Mouse (Mus musculus): ENCODE data around the gene Slc38a4. TPM values are rescaled to one million over a fixed set of nuclear protein-coding genes. Genes with fewer than 3 reads are reported as not detected.

Slc38a4 gene
- polyA plus RNA-seq, 1 experiment from 2014 or later = 4.6 TPM

DNA sequence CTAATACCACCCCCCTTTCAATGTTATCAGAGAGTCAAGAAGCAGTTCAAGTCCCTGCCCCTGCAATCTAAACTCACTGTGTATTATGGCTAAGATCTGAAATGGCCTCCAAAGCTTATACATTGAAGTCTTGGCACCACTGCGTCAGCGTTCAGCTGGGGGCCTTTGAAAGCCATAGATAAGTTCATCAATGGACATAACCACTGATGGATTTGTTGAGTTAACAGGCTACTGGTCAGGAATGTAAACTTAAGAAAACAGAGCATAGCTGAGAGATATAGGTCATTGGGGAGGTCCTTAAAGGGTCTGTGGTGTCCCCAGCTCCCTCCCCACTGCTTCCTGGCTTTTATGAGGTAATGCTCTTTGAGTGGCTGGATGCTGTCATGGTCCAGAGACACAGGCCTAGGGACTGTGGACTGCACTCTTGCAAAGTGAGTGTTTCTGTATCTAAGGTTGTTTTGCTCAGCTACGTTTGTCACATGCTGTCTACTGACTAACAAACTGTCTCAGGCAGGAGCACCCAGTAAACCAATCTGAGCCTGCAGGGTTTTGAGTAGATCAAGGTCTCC, 83.0 kb downstream of the Slc38a4 start:
- no peak overlapping the region for H3K27ac ChIP-seq (ENCODE audit: low read depth, low read length)
- DNase-seq (ENCODE audit: low spot score) (no peak), ATAC-seq (no peak)
- no peaks in the 10 kb centered on the region for H3K36me3 ChIP-seq (ENCODE audit: control insufficient read depth, insufficient read depth, low read length)
- H3K9ac ChIP-seq (ENCODE audit: low read length) = no peak overlapping the region
- H3K4me3 ChIP-seq (ENCODE audit: low read depth, low read length) = no peak overlapping the region
- 90% methylated on average over 3 of the region's 3 CpGs for WGBS
- H3K4me1 ChIP-seq (ENCODE audit: control insufficient read depth, insufficient read depth, low read length) = no peaks in the 10 kb centered on the region
- no peak overlapping the region for H3K4me2 ChIP-seq (ENCODE audit: low read length)
- no peaks in the 10 kb centered on the region for H3K27me3 ChIP-seq (replicated peaks; ENCODE audit: control insufficient read depth, insufficient read depth, low read length)
- H3K9me3 ChIP-seq (replicated peaks; ENCODE audit: control insufficient read depth, low read length) = 0 out of 2 replicates have a peak, but pooled peaks cover 4% of the 10 kb centered on the region

DNA sequence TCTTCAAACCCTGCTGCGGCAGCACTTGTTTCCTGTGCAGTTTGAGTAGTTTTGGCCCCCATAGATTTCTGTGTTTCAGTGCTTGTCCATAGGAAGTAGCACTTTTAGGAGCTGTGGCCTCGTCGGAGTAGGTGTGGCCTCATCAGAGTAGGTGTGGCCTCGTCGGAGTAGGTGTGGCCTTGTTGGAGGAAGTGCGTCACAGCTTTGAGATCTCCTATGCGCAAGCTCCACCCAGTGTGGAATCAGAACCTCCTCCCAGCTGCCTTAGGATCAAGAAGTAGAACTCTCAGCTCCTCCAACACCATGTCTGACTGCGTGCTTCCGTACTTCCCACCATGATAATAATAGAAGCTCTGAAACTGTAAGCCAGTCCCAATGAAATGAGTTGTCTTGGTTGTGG, 83.8 kb downstream of the Slc38a4 start:
- Histone ChIP-seq H3K36me3 (ENCODE audit: control insufficient read depth, insufficient read depth, low read length) (no peaks in the 10 kb centered on the region), H3K4me2 (ENCODE audit: low read length) (no peak overlapping the region), H3K4me3 (ENCODE audit: low read depth, low read length) (no peak overlapping the region), H3K27ac (ENCODE audit: low read depth, low read length) (no peak overlapping the region), H3K27me3 (replicated peaks; ENCODE audit: control insufficient read depth, insufficient read depth, low read length) (no peaks in the 10 kb centered on the region), H3K9ac (ENCODE audit: low read length) (no peak overlapping the region), H3K4me1 (ENCODE audit: control insufficient read depth, insufficient read depth, low read length) (no peaks in the 10 kb centered on the region), H3K9me3 (replicated peaks; ENCODE audit: control insufficient read depth, low read length) (no peaks in the 10 kb centered on the region)
- 97% methylated on average over 9 of the region's 9 CpGs for WGBS
- ATAC-seq (no peak), DNase-seq (ENCODE audit: low spot score) (no peak)

DNA sequence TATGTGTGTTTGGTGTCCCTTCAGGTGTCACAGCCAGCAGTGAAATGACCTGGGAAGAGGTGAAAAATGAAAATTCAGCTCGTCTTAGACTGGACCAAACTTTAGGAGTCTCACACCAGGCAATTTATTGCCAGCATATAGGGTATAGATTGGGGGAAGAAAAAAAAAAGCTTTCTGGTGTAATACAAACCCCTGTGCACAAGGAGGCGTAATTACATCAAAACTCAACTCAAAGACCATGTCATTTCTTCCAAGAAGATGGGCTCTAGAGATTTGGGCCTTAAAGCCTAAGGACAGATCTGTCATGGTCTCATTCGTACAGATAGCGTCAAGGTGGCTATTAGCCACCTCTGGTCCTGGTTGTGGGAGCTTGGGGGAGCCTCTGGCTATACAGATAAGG, 86.0 kb downstream of the Slc38a4 start:
- 79% methylated on average over 4 of the region's 4 CpGs for WGBS

DNA sequence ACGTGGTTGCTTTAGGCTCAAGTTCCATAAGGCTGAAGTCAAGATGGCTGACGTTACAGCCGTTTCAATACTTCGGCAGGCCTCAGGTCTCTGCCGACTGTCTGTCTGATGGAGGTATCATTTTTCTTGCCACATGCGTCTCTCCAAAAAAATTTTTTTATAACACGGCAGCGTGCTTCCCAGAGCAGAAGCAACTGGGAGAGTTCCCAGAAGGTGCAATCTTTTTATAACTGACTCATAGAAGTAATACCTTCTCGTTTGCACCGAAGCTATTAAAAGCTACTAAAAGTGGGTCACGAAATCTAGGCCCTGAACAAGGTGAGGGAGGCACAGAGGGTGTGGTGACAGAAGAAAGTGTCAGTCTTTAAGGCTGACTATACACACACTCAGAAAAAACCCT, 87.0 kb downstream of the Slc38a4 start:
- Histone ChIP-seq H3K4me1 (ENCODE audit: control insufficient read depth, insufficient read depth, low read length) (no peaks in the 10 kb centered on the region), H3K9me3 (replicated peaks; ENCODE audit: control insufficient read depth, low read length) (no peaks in the 10 kb centered on the region), H3K36me3 (ENCODE audit: control insufficient read depth, insufficient read depth, low read length) (no peaks in the 10 kb centered on the region), H3K27me3 (replicated peaks; ENCODE audit: control insufficient read depth, insufficient read depth, low read length) (no peaks in the 10 kb centered on the region), H3K4me3 (ENCODE audit: low read depth, low read length) (no peak overlapping the region), H3K4me2 (ENCODE audit: low read length) (no peak overlapping the region), H3K9ac (ENCODE audit: low read length) (no peak overlapping the region), H3K27ac (ENCODE audit: low read depth, low read length) (no peak overlapping the region)
- 92% methylated on average over 11 of the region's 11 CpGs for WGBS
- DNase-seq (ENCODE audit: low spot score) (no peak), ATAC-seq (no peak)

More for the DNA sequence above, 86.0 kb downstream of the Slc38a4 start:
- DNase-seq (ENCODE audit: low spot score) = no peak
- H3K9ac ChIP-seq (ENCODE audit: low read length) = no peak overlapping the region
- H3K36me3 ChIP-seq (ENCODE audit: control insufficient read depth, insufficient read depth, low read length) = no peaks in the 10 kb centered on the region
- no peaks in the 10 kb centered on the region for H3K27me3 ChIP-seq (replicated peaks; ENCODE audit: control insufficient read depth, insufficient read depth, low read length)
- H3K27ac ChIP-seq (ENCODE audit: low read depth, low read length) = no peak overlapping the region
- no peaks in the 10 kb centered on the region for H3K9me3 ChIP-seq (replicated peaks; ENCODE audit: control insufficient read depth, low read length)
- no peaks in the 10 kb centered on the region for H3K4me1 ChIP-seq (ENCODE audit: control insufficient read depth, insufficient read depth, low read length)
- no peak overlapping the region for H3K4me2 ChIP-seq (ENCODE audit: low read length)
- ATAC-seq = no peak
- H3K4me3 ChIP-seq (ENCODE audit: low read depth, low read length) = no peak overlapping the region

DNA sequence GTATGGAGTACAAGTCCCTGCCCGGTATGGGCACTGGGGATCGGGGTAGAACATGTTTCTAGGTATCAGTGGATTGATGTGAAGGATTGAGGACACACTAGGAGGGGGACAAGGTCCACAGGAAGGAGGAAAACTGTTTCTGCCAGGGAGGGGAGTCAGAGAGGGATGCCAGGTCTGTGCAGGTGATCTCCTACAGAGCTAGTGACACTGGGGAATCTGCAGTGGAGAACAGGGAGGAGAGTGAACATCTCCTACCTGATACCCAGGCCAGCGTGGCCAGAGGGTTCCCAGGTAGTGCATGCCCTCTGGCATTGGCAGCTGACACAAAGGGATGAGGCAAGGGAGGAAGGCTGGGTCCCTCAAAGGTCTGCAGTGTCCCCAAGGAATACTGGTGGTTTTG, 89.4 kb downstream of the Slc38a4 start:
- WGBS = 77% methylated on average over 3 of the region's 3 CpGs
- Histone ChIP-seq H3K9me3 (replicated peaks; ENCODE audit: control insufficient read depth, low read length) (no peaks in the 10 kb centered on the region), H3K27me3 (replicated peaks; ENCODE audit: control insufficient read depth, insufficient read depth, low read length) (no peaks in the 10 kb centered on the region), H3K4me1 (ENCODE audit: control insufficient read depth, insufficient read depth, low read length) (no peaks in the 10 kb centered on the region), H3K9ac (ENCODE audit: low read length) (no peak overlapping the region), H3K36me3 (ENCODE audit: control insufficient read depth, insufficient read depth, low read length) (no peaks in the 10 kb centered on the region), H3K4me2 (ENCODE audit: low read length) (no peak overlapping the region), H3K4me3 (ENCODE audit: low read depth, low read length) (no peak overlapping the region), H3K27ac (ENCODE audit: low read depth, low read length) (no peak overlapping the region)
- DNase-seq (ENCODE audit: low spot score) (no peak), ATAC-seq (no peak)

DNA sequence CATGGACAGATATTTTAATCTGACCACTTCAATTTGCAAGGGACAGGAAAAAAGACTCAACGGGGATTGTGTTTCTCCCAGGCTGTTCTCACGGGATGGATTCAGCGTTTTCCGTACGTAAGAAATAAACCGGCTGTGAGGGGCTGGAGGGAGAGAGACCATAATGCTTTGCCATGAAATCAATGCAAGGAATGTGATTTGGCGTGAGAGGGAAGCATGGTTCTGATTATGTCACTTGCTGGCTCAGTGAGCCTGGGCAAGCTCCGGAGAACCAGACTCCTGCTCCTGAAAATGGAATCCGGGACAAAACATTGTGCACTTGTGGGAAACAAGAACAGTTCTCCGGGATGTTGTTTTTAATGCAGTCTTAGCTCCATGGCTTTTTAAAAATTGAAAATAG, 92.0 kb downstream of the Slc38a4 start:
- DNase-seq (ENCODE audit: low spot score) (no peak), ATAC-seq (no peak)
- H3K36me3 ChIP-seq (ENCODE audit: control insufficient read depth, insufficient read depth, low read length) = no peaks in the 10 kb centered on the region
- H3K27ac ChIP-seq (ENCODE audit: low read depth, low read length) = no peak overlapping the region
- no peaks in the 10 kb centered on the region for H3K4me1 ChIP-seq (ENCODE audit: control insufficient read depth, insufficient read depth, low read length)
- H3K4me3 ChIP-seq (ENCODE audit: low read depth, low read length) = no peak overlapping the region
- 84% methylated on average over 10 of the region's 10 CpGs for WGBS
- H3K4me2 ChIP-seq (ENCODE audit: low read length) = no peak overlapping the region
- H3K9me3 ChIP-seq (replicated peaks; ENCODE audit: control insufficient read depth, low read length) = no peaks in the 10 kb centered on the region
- H3K9ac ChIP-seq (ENCODE audit: low read length) = no peak overlapping the region
- H3K27me3 ChIP-seq (replicated peaks; ENCODE audit: control insufficient read depth, insufficient read depth, low read length) = no peaks in the 10 kb centered on the region

DNA sequence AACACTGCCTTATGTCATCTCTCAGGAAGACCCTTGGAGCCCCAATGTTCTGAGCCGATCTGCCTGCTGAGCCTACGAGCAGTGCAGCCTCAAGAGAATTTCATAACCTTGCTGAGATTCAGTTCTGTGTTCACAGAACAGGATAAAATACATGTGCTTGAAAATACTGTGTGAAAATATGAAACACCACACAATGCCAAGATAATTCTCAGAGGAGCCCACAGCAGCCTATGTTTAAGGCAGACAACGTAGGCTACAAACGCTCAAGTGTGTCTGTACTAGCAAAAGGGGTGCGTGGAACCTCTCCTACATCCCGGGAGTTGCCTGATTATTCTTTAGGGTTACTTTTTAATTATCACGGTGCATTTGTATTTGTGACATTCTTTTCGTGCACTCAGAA, 92.4 kb downstream of the Slc38a4 start:
- Histone ChIP-seq H3K4me2 (ENCODE audit: low read length) (no peak overlapping the region), H3K9ac (ENCODE audit: low read length) (no peak overlapping the region), H3K27me3 (replicated peaks; ENCODE audit: control insufficient read depth, insufficient read depth, low read length) (no peaks in the 10 kb centered on the region), H3K27ac (ENCODE audit: low read depth, low read length) (no peak overlapping the region), H3K4me3 (ENCODE audit: low read depth, low read length) (no peak overlapping the region), H3K4me1 (ENCODE audit: control insufficient read depth, insufficient read depth, low read length) (no peaks in the 10 kb centered on the region), H3K36me3 (ENCODE audit: control insufficient read depth, insufficient read depth, low read length) (no peaks in the 10 kb centered on the region), H3K9me3 (replicated peaks; ENCODE audit: control insufficient read depth, low read length) (no peaks in the 10 kb centered on the region)
- ATAC-seq (no peak), DNase-seq (ENCODE audit: low spot score) (no peak)
- WGBS = 88% methylated on average over 8 of the region's 8 CpGs

DNA sequence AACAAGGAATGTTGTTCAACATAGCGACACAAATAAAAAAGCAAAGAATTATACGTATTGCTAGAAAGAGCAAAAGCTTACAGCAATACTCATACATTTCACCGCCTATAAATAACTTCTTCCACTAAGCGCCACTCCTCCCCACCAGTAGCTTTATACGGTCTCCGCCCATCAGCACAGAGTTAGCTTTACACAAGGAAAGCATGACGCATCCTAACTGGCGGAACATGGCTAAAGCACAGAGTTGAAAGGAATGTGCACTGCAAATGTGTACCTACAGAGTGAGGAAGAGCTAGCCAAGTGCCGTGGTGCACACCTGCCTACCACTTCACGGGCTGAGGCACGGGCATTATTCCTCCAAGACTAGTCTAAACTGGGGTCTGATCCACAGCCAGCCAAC, 95.4 kb downstream of the Slc38a4 start:
- H3K27me3 ChIP-seq (replicated peaks; ENCODE audit: control insufficient read depth, insufficient read depth, low read length) = no peaks in the 10 kb centered on the region
- no peaks in the 10 kb centered on the region for H3K9me3 ChIP-seq (replicated peaks; ENCODE audit: control insufficient read depth, low read length)
- ATAC-seq (no peak), DNase-seq (ENCODE audit: low spot score) (no peak)
- H3K4me1 ChIP-seq (ENCODE audit: control insufficient read depth, insufficient read depth, low read length) = no peaks in the 10 kb centered on the region
- no peak overlapping the region for H3K4me3 ChIP-seq (ENCODE audit: low read depth, low read length)
- H3K27ac ChIP-seq (ENCODE audit: low read depth, low read length) = no peak overlapping the region
- H3K9ac ChIP-seq (ENCODE audit: low read length) = no peak overlapping the region
- H3K4me2 ChIP-seq (ENCODE audit: low read length) = no peak overlapping the region
- H3K36me3 ChIP-seq (ENCODE audit: control insufficient read depth, insufficient read depth, low read length) = no peaks in the 10 kb centered on the region
- WGBS = 97% methylated on average over 11 of the region's 11 CpGs

DNA sequence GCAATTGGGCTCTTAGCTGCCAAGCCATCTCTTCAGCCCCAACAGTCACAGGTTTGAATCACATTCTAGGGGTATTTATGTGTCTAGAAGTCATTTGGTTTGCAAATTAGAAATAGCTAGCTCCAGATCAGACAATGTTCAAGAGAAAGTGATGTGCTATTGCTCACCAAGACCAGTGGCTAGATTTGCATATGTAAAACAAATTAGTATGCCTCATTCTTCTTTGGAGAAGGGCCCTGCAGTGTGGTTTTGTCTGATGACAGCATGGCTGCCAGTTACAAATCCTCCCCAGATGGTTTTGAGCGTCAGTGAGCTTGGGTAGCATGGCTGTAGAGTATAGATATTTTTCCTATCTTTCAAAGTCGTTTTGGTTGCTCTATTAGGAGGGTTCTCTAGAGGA, 96.5 kb downstream of the Slc38a4 start:
- Histone ChIP-seq H3K27me3 (replicated peaks; ENCODE audit: control insufficient read depth, insufficient read depth, low read length) (no peaks in the 10 kb centered on the region), H3K4me2 (ENCODE audit: low read length) (no peak overlapping the region), H3K9ac (ENCODE audit: low read length) (no peak overlapping the region), H3K27ac (ENCODE audit: low read depth, low read length) (no peak overlapping the region), H3K9me3 (replicated peaks; ENCODE audit: control insufficient read depth, low read length) (no peaks in the 10 kb centered on the region), H3K4me3 (ENCODE audit: low read depth, low read length) (no peak overlapping the region), H3K36me3 (ENCODE audit: control insufficient read depth, insufficient read depth, low read length) (no peaks in the 10 kb centered on the region), H3K4me1 (ENCODE audit: control insufficient read depth, insufficient read depth, low read length) (no peaks in the 10 kb centered on the region)
- DNase-seq (ENCODE audit: low spot score) (no peak), ATAC-seq (no peak)
- 35% methylated on average over 2 of the region's 2 CpGs for WGBS

Measured in forebrain, embryonic 14.5 days (tissue).